Mouse (Mus musculus) MEL (cell line): ENCODE results near the gene Gmds. TPM values are rescaled to one million over a fixed set of nuclear protein-coding genes. Genes with fewer than 3 reads are reported as not detected.

ENCODE experiments used
- DNase-seq: peaks from one replicate; pipeline ENCODE4 v3.0.0; 2011; ENCODE audit warnings: low read depth, low spot score
- H3K27ac ChIP-seq: 2 replicates; pipeline ENCODE4 v1.5.1; 2012; ENCODE audit warnings: low read depth, mild to moderate bottlenecking, control low read depth, low read length, moderate library complexity; ENCODE audit not compliant: control insufficient read depth
- H3K27me3 ChIP-seq, 2 experiments: fragments of 150-350 bp in 1 of 2; sonication (generic) in 1 of 2; 2 replicates each; pipeline ENCODE4 v1.6.1; 2012; ENCODE audit warnings: low read length in 2 of 2, mild to moderate bottlenecking in 2 of 2, improper control_type of control experiment in 1 of 2, moderate library complexity in 1 of 2; ENCODE audit not compliant: insufficient read depth in 2 of 2, control insufficient read depth in 1 of 2
- H3K36me3 ChIP-seq, 2 experiments: 2 replicates each; pipeline ENCODE4 v1.6.1; 2012 to 2014; ENCODE audit warnings: low read length in 2 of 2, improper control_type of control experiment in 1 of 2, inconsistent platforms in 1 of 2, mild to moderate bottlenecking in 1 of 2; ENCODE audit not compliant: insufficient read depth in 2 of 2, control insufficient read depth in 1 of 2
- H3K4me1 ChIP-seq, 2 experiments: fragments of 150-350 bp in 1 of 2; sonication (generic) in 1 of 2; 2 replicates each; pipeline ENCODE4 v1.6.1; 2012; ENCODE audit warnings: low read length in 2 of 2, improper control_type of control experiment in 1 of 2, mild to moderate bottlenecking in 1 of 2; ENCODE audit not compliant: insufficient read depth in 2 of 2, control insufficient read depth in 1 of 2
- H3K4me3 ChIP-seq, 2 experiments: fragments of 150-350 bp in 1 of 2; sonication (generic) in 1 of 2; 2 replicates each; pipeline ENCODE4 v1.5.1; 2012; ENCODE audit warnings: low read depth in 2 of 2, low read length in 2 of 2, mild to moderate bottlenecking in 2 of 2, moderate library complexity in 2 of 2, control low read depth in 1 of 2, improper control_type of control experiment in 1 of 2; ENCODE audit not compliant: control insufficient read depth in 1 of 2, insufficient read depth in 1 of 2
- H3K79me2 ChIP-seq: 2 replicates; pipeline ENCODE4 v1.6.1; 2012; ENCODE audit warnings: mild to moderate bottlenecking, low read length, moderate library complexity; ENCODE audit not compliant: control insufficient read depth, poor library complexity, insufficient read depth
- H3K9ac ChIP-seq: 2 replicates; pipeline ENCODE4 v1.6.1; 2012; ENCODE audit warnings: low read depth, mild to moderate bottlenecking, control low read depth, low read length, moderate library complexity; ENCODE audit not compliant: control insufficient read depth, poor library complexity, severe bottlenecking
- H3K9me3 ChIP-seq: fragments of 150-350 bp; sonication (generic); replicated peaks from 2 replicates; pipeline ENCODE4 v1.6.1; 2012; ENCODE audit warnings: mild to moderate bottlenecking, low read length, improper control_type of control experiment, moderate library complexity; ENCODE audit not compliant: insufficient read depth
- BHLHE40 ChIP-seq: IDR thresholded peaks from 2 replicates; pipeline ENCODE4 v1.6.1; 2012; ENCODE audit warnings: low read depth, mild to moderate bottlenecking, inconsistent platforms, low read length, improper control_type of control experiment, borderline replicate concordance
- CHD1 ChIP-seq: IDR thresholded peaks from 2 replicates; pipeline ENCODE4 v1.6.1; 2012; ENCODE audit warnings: low read depth, mild to moderate bottlenecking, inconsistent platforms, low read length, improper control_type of control experiment
- CTCF ChIP-seq, 3 experiments: IDR thresholded peaks in 2 of 3; conservative IDR thresholded peaks in 1 of 3; 2 replicates each; pipeline ENCODE4 v1.5.1; 2011 to 2012; ENCODE audit warnings: low read length in 3 of 3, low read depth in 2 of 3, mild to moderate bottlenecking in 2 of 3, improper control_type of control experiment in 1 of 3, inconsistent platforms in 1 of 3, mixed read lengths in 1 of 3, moderate library complexity in 1 of 3; ENCODE audit not compliant: control insufficient read depth in 1 of 3, insufficient read depth in 1 of 3, poor library complexity in 1 of 3, severe bottlenecking in 1 of 3
- ELF1 ChIP-seq: IDR thresholded peaks from 2 replicates; pipeline ENCODE4 v1.6.1; 2014; ENCODE audit warnings: low read depth, mild to moderate bottlenecking, inconsistent platforms, low read length, improper control_type of control experiment, moderate library complexity
- GABPA ChIP-seq: IDR thresholded peaks from 2 replicates; pipeline ENCODE4 v1.6.1; 2012; ENCODE audit warnings: low read depth, mild to moderate bottlenecking, inconsistent platforms, low read length, improper control_type of control experiment, moderate library complexity
- HCFC1 ChIP-seq: IDR thresholded peaks from 2 replicates; pipeline ENCODE4 v1.6.1; 2012; ENCODE audit warnings: low read depth, mild to moderate bottlenecking, inconsistent platforms, low read length, improper control_type of control experiment, moderate library complexity
- MAZ ChIP-seq: IDR thresholded peaks from 2 replicates; pipeline ENCODE4 v1.6.1; 2012; ENCODE audit warnings: low read depth, mild to moderate bottlenecking, inconsistent platforms, low read length, improper control_type of control experiment
- MYC ChIP-seq: IDR thresholded peaks from 2 replicates; pipeline ENCODE4 v1.6.1; 2011; ENCODE audit warnings: low read depth, mild to moderate bottlenecking, low read length, improper control_type of control experiment, moderate library complexity
- NRF1 ChIP-seq: IDR thresholded peaks from 2 replicates; pipeline ENCODE4 v1.6.1; 2014; ENCODE audit warnings: low read depth, mild to moderate bottlenecking, inconsistent platforms, low read length, improper control_type of control experiment, moderate library complexity; ENCODE audit not compliant: poor library complexity, insufficient read depth, severe bottlenecking
- POLR2AphosphoS5 ChIP-seq: IDR thresholded peaks from 2 replicates; pipeline ENCODE4 v1.6.1; 2012; ENCODE audit warnings: low read depth, borderline replicate concordance, mild to moderate bottlenecking, inconsistent platforms, low read length, moderate library complexity, mixed read lengths
- RAD21 ChIP-seq: IDR thresholded peaks from 2 replicates; pipeline ENCODE4 v1.6.1; 2011; ENCODE audit warnings: mild to moderate bottlenecking, low read depth, low read length, improper control_type of control experiment
- SMC3 ChIP-seq: IDR thresholded peaks from 2 replicates; pipeline ENCODE4 v1.6.1; 2011; ENCODE audit warnings: low read depth, low read length, improper control_type of control experiment
- TAL1 ChIP-seq: IDR thresholded peaks from 2 replicates; pipeline ENCODE4 v1.6.1; 2012; ENCODE audit warnings: mild to moderate bottlenecking, inconsistent platforms, low read length, moderate library complexity, mixed read lengths
- TCF12 ChIP-seq: IDR thresholded peaks from 2 replicates; pipeline ENCODE4 v1.6.1; 2014; ENCODE audit warnings: low read depth, mild to moderate bottlenecking, inconsistent platforms, low read length, improper control_type of control experiment, moderate library complexity
- USF1 ChIP-seq: IDR thresholded peaks from 2 replicates; pipeline ENCODE4 v1.6.1; 2014; ENCODE audit warnings: low read depth, mild to moderate bottlenecking, inconsistent platforms, low read length, improper control_type of control experiment, moderate library complexity
- USF2 ChIP-seq, 2 experiments: IDR thresholded peaks; 2 replicates each; pipeline ENCODE4 v1.6.1; 2011 to 2012; ENCODE audit warnings: improper control_type of control experiment in 2 of 2, low read length in 2 of 2, borderline replicate concordance in 1 of 2, inconsistent platforms in 1 of 2, low read depth in 1 of 2, mild to moderate bottlenecking in 1 of 2; ENCODE audit not compliant: insufficient read depth in 1 of 2
- ZC3H11A ChIP-seq: IDR thresholded peaks from 2 replicates; pipeline ENCODE4 v1.6.1; 2012; ENCODE audit warnings: low read depth, mild to moderate bottlenecking, inconsistent platforms, low read length, improper control_type of control experiment
- polyA plus RNA-seq, 2 experiments: library from polyadenylated mRNA; stranded (reverse) in 1 of 2; unstranded in 1 of 2; fragments of >175 nt in 1 of 2; fragments of >200 nt in 1 of 2; gene quantifications; 2 replicates each; pipeline versions ENCODE4 v1.2.1 to v1.2.4; 2012; ENCODE audit warnings: low replicate concordance in 2 of 2, low read depth in 1 of 2; ENCODE audit not compliant: insufficient read length in 2 of 2, insufficient read depth in 1 of 2, missing spikeins in 1 of 2
- total RNA-seq: library from RNA; depleted of rRNA; stranded (reverse); fragments of 300-350 nt; gene quantifications from 2 replicates; pipeline ENCODE4 v1.2.3, GENCODE M21; 2012

The Gmds gene
- total and polyA plus RNA-seq, 3 experiments, result 17.4 to 32.2 TPM; not detected in 1

- no peaks in the 10 kb centered on the region for H3K27me3 ChIP-seq
- no peaks in the 10 kb centered on the region for H3K79me2 ChIP-seq
- DNase-seq, result no peak
- H3K36me3 ChIP-seq, result no peaks in the 10 kb centered on the region
- H3K4me3 ChIP-seq, result no peak overlapping the region
- no peak for TF ChIP-seq ZC3H11A
- no peak for TF ChIP-seq BHLHE40
- TF ChIP-seq ELF1, result no peak
- no peak for TF ChIP-seq MYC
- no peak for TF ChIP-seq USF1
- no peak for TF ChIP-seq TAL1
- TF ChIP-seq NRF1, result no peak
- no peak for TF ChIP-seq MAZ
- TF ChIP-seq SMC3, result no peak
- TF ChIP-seq USF2 (IDR thresholded peaks at IDR 0.05; ENCODE audit: borderline replicate concordance in 1 of 2, insufficient read depth in 1 of 2, low read depth in 1 of 2, low read length in 2 of 2), result no peak
- TF ChIP-seq TCF12, result no peak
- TF ChIP-seq HCFC1, result no peak
- no peak for TF ChIP-seq RAD21
- no peak for TF ChIP-seq CHD1
- no peak overlapping the region for H3K9ac ChIP-seq
- no peak overlapping the region for H3K27ac ChIP-seq
- no peaks in the 10 kb centered on the region for H3K9me3 ChIP-seq
- H3K4me1 ChIP-seq, result no peaks in the 10 kb centered on the region
Measured at GRCm38 (mm10) chr13:31801703-31802305, 536.7 kb downstream of the Gmds start.

- Histone ChIP-seq H3K27me3 (no peaks in the 10 kb centered on the region), H3K4me1 (no peaks in the 10 kb centered on the region), H3K4me3 (no peak overlapping the region), H3K27ac (no peak overlapping the region), H3K9ac (no peak overlapping the region), H3K36me3 (no peaks in the 10 kb centered on the region; a peak in 1 of 4 replicates), H3K9me3 (no peaks in the 10 kb centered on the region), H3K79me2 (no peaks in the 10 kb centered on the region)
- DNase-seq, result peak; percentile 55
- TF ChIP-seq ZC3H11A (peak; percentile 87), BHLHE40 (0 out of 2 replicates have a peak, but pooled peaks have one; percentile 19), RAD21 (peak; percentile 81), GABPA (no peak), CTCF (IDR thresholded peaks at IDR 0.05 in 2 of 3, conservative IDR thresholded peaks at IDR 0.05 in 1 of 3; ENCODE audit: control insufficient read depth in 1 of 3, insufficient read depth in 1 of 3, low read depth in 2 of 3, low read length in 3 of 3, poor library complexity in 1 of 3, severe bottlenecking in 1 of 3) (peak; percentile 38 to 88 (median 76); a peak in 5 of 6 replicates), SMC3 (peak; percentile 92), POLR2AphosphoS5 (no peak)
Measured at GRCm38 (mm10) chr13:31800581-31801576, 537.7 kb downstream of the Gmds start.
